Mouse (Mus musculus): ENCODE data around the gene Palmd.

The Palmd gene

GRCm38 (mm10) chr3:116891436-116892205 lies 77.2 kb downstream of the Palmd start:
- peak; percentile 34 to 63 for DNase-seq

GRCm38 (mm10) chr3:116890576-116890975 lies 78.2 kb downstream of the Palmd start:
- DNase-seq = peak in 1 of 2 experiments; percentile 74

GRCm38 (mm10) chr3:116889358-116889757 lies 79.4 kb downstream of the Palmd start:
- no peak for DNase-seq

- no peak for DNase-seq
Observed at GRCm38 (mm10) chr3:116884941-116885340, 83.8 kb downstream of the Palmd start.

GRCm38 (mm10) chr3:116882221-116882960 lies 86.4 kb downstream of the Palmd start:
- no peak for DNase-seq

GRCm38 (mm10) chr3:116870372-116870771 lies 98.4 kb downstream of the Palmd start:
- no peak for DNase-seq

Data from kidney, adult 8-10 months (tissue).